Mouse (Mus musculus) kidney, postnatal 0 days (tissue): ENCODE data around the gene Thumpd3. TPM values are rescaled to one million over a fixed set of nuclear protein-coding genes. Genes with fewer than 3 reads are reported as not detected.

ENCODE experiments used
- ATAC-seq: fragments of 200-750 bp; cut with Nextera tagmentation; replicated peaks from 2 replicates; pipeline ENCODE4 v1.8.0; 2017; ENCODE audit warnings: low read depth, moderate number of reproducible peaks, moderate TSS enrichment, moderate library complexity; ENCODE audit not compliant: low FRiP score
- DNase-seq: peaks from one replicate; pipeline ENCODE4 v3.0.0-alpha.2; 2016; ENCODE audit warnings: low spot score
- H3K27ac ChIP-seq: fragments of 300-500 bp; sonication (generic); 2 replicates; pipeline ENCODE4 v1.5.1; 2014; ENCODE audit warnings: mild to moderate bottlenecking
- H3K27me3 ChIP-seq: fragments of 300-500 bp; sonication (generic); 2 replicates; pipeline ENCODE4 v1.6.1; 2014; ENCODE audit warnings: low read length, mixed read lengths; ENCODE audit not compliant: insufficient read depth
- H3K36me3 ChIP-seq: fragments of 300-500 bp; sonication (generic); 2 replicates; pipeline ENCODE4 v1.6.1; 2014; ENCODE audit warnings: low read length, mixed read lengths; ENCODE audit not compliant: insufficient read depth
- H3K4me1 ChIP-seq: fragments of 300-500 bp; sonication (generic); replicated peaks from 2 replicates; pipeline ENCODE4 v1.6.1; 2014; ENCODE audit warnings: antibody characterized with exemption, low read length, mixed read lengths; ENCODE audit not compliant: insufficient read depth
- H3K4me2 ChIP-seq: fragments of 300-500 bp; sonication (generic); 2 replicates; pipeline ENCODE4 v1.6.1; 2014; ENCODE audit warnings: mild to moderate bottlenecking, low read length, moderate library complexity, mixed read lengths
- H3K4me3 ChIP-seq: fragments of 300-500 bp; sonication (generic); replicated peaks from 2 replicates; pipeline ENCODE4 v1.5.1; 2014; ENCODE audit warnings: low read depth, low read length
- H3K9ac ChIP-seq: fragments of 300-500 bp; sonication (generic); 2 replicates; pipeline ENCODE4 v1.6.1; 2014; ENCODE audit warnings: low read depth, low read length
- H3K9me3 ChIP-seq: fragments of 300-500 bp; sonication (generic); replicated peaks from 2 replicates; pipeline ENCODE4 v1.6.1; 2016; ENCODE audit warnings: low read length, inconsistent platforms, mixed read lengths
- CTCF ChIP-seq: IDR thresholded peaks from 2 replicates; pipeline ENCODE4 v1.5.1; 2016; ENCODE audit warnings: antibody characterized with exemption, low read depth, mild to moderate bottlenecking, moderate library complexity
- WGBS: fragments of 180-500 bp; shearing (Covaris S2); extraction: QIAGEN DNeasy Blood & Tissue Kit; methylation state at CpG from one replicate; pipeline ENCODE4 v1.1.7; 2014; 5-methylcytosine and 5-hydroxymethylcytosine counted together
- polyA plus RNA-seq: library from polyadenylated mRNA; unstranded; fragments of >200 nt; fragmentation: Nextera tagmentation; extraction: Ambion mirVana; gene quantifications from 2 replicates; pipeline ENCODE4 v1.2.1, GENCODE M21; 2015

Gene Thumpd3
- polyA plus RNA-seq, 1 experiment from 2014 or later, result 41.5 TPM

GRCm38 (mm10) chr6:113076686-113077516, 30.9 kb downstream of the Thumpd3 start, which contains the start of gene Setd5:
Setd5 (plus strand) TSS chr6:113077365.
- peak; percentile 91 for ATAC-seq
- Histone ChIP-seq H3K4me2 (peak within 1 kb of the TSS; percentile 79), H3K4me3 (peak within 1 kb of the TSS; percentile 78), H3K36me3 (no peaks in the 10 kb centered on the region), H3K9ac (peak within 1 kb of the TSS; percentile 94), H3K4me1 (peaks cover 9% of the 10 kb centered on the region), H3K9me3 (no peaks in the 10 kb centered on the region), H3K27me3 (no peaks in the 10 kb centered on the region), H3K27ac (peak within 1 kb of the TSS; percentile 99)
- TF ChIP-seq CTCF, result 0 out of 2 replicates have a peak, but pooled peaks have one; percentile 0
- peak; percentile 98 for DNase-seq
- WGBS, result under 1% methylated on average over 43 of the region's 91 CpGs

GRCm38 (mm10) chr6:113077569-113078030, 31.6 kb downstream of the Thumpd3 start:
- under 1% methylated on average over 24 of the region's 28 CpGs for WGBS
- H3K4me3 ChIP-seq, result peak overlapping the region; percentile 78
- peak overlapping the region; percentile 79 for H3K4me2 ChIP-seq
- H3K9me3 ChIP-seq, result no peaks in the 10 kb centered on the region
- DNase-seq, result no peak
- peak overlapping the region; percentile 99 for H3K27ac ChIP-seq
- ATAC-seq, result no peak
- H3K4me1 ChIP-seq, result peaks cover 16% of the 10 kb centered on the region
- H3K27me3 ChIP-seq, result no peaks in the 10 kb centered on the region
- H3K9ac ChIP-seq, result peak overlapping the region; percentile 94
- H3K36me3 ChIP-seq, result no peaks in the 10 kb centered on the region
- no peak for TF ChIP-seq CTCF

GRCm38 (mm10) chr6:113078031-113078721, 32.2 kb downstream of the Thumpd3 start:
- peak overlapping the region; percentile 99 for H3K27ac ChIP-seq
- DNase-seq, result peak; percentile 62
- no peaks in the 10 kb centered on the region for H3K9me3 ChIP-seq
- peak overlapping the region; percentile 94 for H3K9ac ChIP-seq
- no peaks in the 10 kb centered on the region for H3K36me3 ChIP-seq
- H3K4me3 ChIP-seq, result peak overlapping the region; percentile 78
- H3K4me1 ChIP-seq, result peaks cover 17% of the 10 kb centered on the region
- H3K27me3 ChIP-seq, result no peaks in the 10 kb centered on the region
- TF ChIP-seq CTCF, result no peak
- ATAC-seq, result no peak
- under 1% methylated on average over 18 of the region's 18 CpGs for WGBS
- peak overlapping the region; percentile 79 for H3K4me2 ChIP-seq

GRCm38 (mm10) chr6:113079492-113079891, 33.5 kb downstream of the Thumpd3 start:
- WGBS, result 1% methylated on average over 3 of the region's 3 CpGs
- Histone ChIP-seq H3K27ac (peak overlapping the region; percentile 43; the same call in 1 of the 2 replicates), H3K4me2 (peak overlapping the region; percentile 79), H3K9ac (peak overlapping the region; percentile 50; the same call in 1 of the 2 replicates), H3K4me1 (peaks cover 17% of the 10 kb centered on the region), H3K36me3 (no peaks in the 10 kb centered on the region), H3K4me3 (peak overlapping the region; percentile 78), H3K27me3 (no peaks in the 10 kb centered on the region), H3K9me3 (no peaks in the 10 kb centered on the region)
- TF ChIP-seq CTCF, result no peak
- ATAC-seq (no peak), DNase-seq (peak; percentile 81)

GRCm38 (mm10) chr6:113082229-113082628, 36.2 kb downstream of the Thumpd3 start:
- H3K27ac ChIP-seq, result peak overlapping the region; percentile 31; the same call in 1 of the 2 replicates
- ATAC-seq (no peak), DNase-seq (peak; percentile 31)
- peaks cover 11% of the 10 kb centered on the region for H3K4me1 ChIP-seq
- WGBS, result 23% methylated on average over 6 of the region's 6 CpGs
- no peaks in the 10 kb centered on the region for H3K36me3 ChIP-seq
- no peak overlapping the region for H3K4me3 ChIP-seq
- no peaks in the 10 kb centered on the region for H3K27me3 ChIP-seq
- no peak for TF ChIP-seq CTCF
- H3K9ac ChIP-seq, result no peak overlapping the region
- no peaks in the 10 kb centered on the region for H3K9me3 ChIP-seq
- H3K4me2 ChIP-seq, result peak overlapping the region; percentile 27

- H3K4me3 ChIP-seq, result no peak overlapping the region
- no peaks in the 10 kb centered on the region for H3K27me3 ChIP-seq
- no peak overlapping the region for H3K9ac ChIP-seq
- TF ChIP-seq CTCF, result no peak
- WGBS, result 51% methylated on average over 4 of the region's 4 CpGs
- H3K36me3 ChIP-seq, result no peaks in the 10 kb centered on the region
- ATAC-seq (no peak), DNase-seq (no peak)
- H3K4me1 ChIP-seq, result peaks cover 11% of the 10 kb centered on the region
- no peak overlapping the region for H3K27ac ChIP-seq
- H3K9me3 ChIP-seq, result no peaks in the 10 kb centered on the region
- H3K4me2 ChIP-seq, result no peak overlapping the region
Observed at GRCm38 (mm10) chr6:113084590-113084989, 38.6 kb downstream of the Thumpd3 start.
